Mouse (Mus musculus): Measurements from ENCODE around the gene Rusc2.

Rusc2 gene

GRCm38 (mm10) chr4:43442456-43443361 lies 60.9 kb downstream of the Rusc2 start:
- peak; percentile 66 to 83 for DNase-seq (ENCODE audit: low spot score in 2 of 2)

GRCm38 (mm10) chr4:43443511-43443910 lies 61.7 kb downstream of the Rusc2 start:
- no peak for DNase-seq (ENCODE audit: low spot score in 2 of 2)

GRCm38 (mm10) chr4:43447251-43447650 lies 65.5 kb downstream of the Rusc2 start:
- DNase-seq (ENCODE audit: low spot score in 2 of 2) = no peak

GRCm38 (mm10) chr4:43448554-43448953 lies 66.8 kb downstream of the Rusc2 start:
- no peak for DNase-seq (ENCODE audit: low spot score in 2 of 2)

GRCm38 (mm10) chr4:43452315-43452714 lies 70.5 kb downstream of the Rusc2 start:
- no peak for DNase-seq (ENCODE audit: low spot score in 2 of 2)

- no peak for DNase-seq (ENCODE audit: low spot score in 2 of 2)
These were observed 71.6 kb downstream of the Rusc2 start for GRCm38 (mm10) chr4:43453413-43453812.

GRCm38 (mm10) chr4:43454041-43454836 lies 72.5 kb downstream of the Rusc2 start, which contains the start of gene Cd72:
Gene Cd72, minus strand, starts transcription at chr4:43454628.
- DNase-seq (ENCODE audit: low spot score in 2 of 2) = peak; percentile 35 to 69

GRCm38 (mm10) chr4:43456470-43456869 lies 74.7 kb downstream of the Rusc2 start:
- peak; percentile 38 to 69 for DNase-seq (ENCODE audit: low spot score in 2 of 2)

- peak; percentile 57 to 72 for DNase-seq (ENCODE audit: low spot score in 2 of 2)
These were observed 75.3 kb downstream of the Rusc2 start for GRCm38 (mm10) chr4:43457124-43457523.

- no peak for DNase-seq (ENCODE audit: low spot score in 2 of 2)
These were observed 81.3 kb downstream of the Rusc2 start for GRCm38 (mm10) chr4:43463102-43463501.

- DNase-seq (ENCODE audit: low spot score in 2 of 2) = no peak
These were observed 84.2 kb downstream of the Rusc2 start for GRCm38 (mm10) chr4:43465935-43466334.

- no peak for DNase-seq (ENCODE audit: low spot score in 2 of 2)
These were observed 85.1 kb downstream of the Rusc2 start for GRCm38 (mm10) chr4:43466872-43467271.

GRCm38 (mm10) chr4:43470301-43470700 lies 88.5 kb downstream of the Rusc2 start:
- DNase-seq (ENCODE audit: low spot score in 2 of 2) = no peak

- DNase-seq (ENCODE audit: low spot score in 2 of 2) = no peak
These were observed 91.9 kb downstream of the Rusc2 start for GRCm38 (mm10) chr4:43473636-43474035.

- no peak for DNase-seq (ENCODE audit: low spot score in 2 of 2)
These were observed 94.8 kb downstream of the Rusc2 start for GRCm38 (mm10) chr4:43476604-43477003.

All from spleen, postnatal 4 days (tissue).